Mouse (Mus musculus) megakaryocyte, embryonic 14.5 days (primary cell): ENCODE results near the gene Rps27rt.

Source experiments
- FLI1 ChIP-seq: IDR thresholded peaks from 2 replicates; pipeline ENCODE4 v1.6.1; 2012; ENCODE audit warnings: low read length, inconsistent platforms, mixed read lengths
- GATA1 ChIP-seq: IDR thresholded peaks from 3 replicates; pipeline ENCODE4 v1.6.1; 2012; ENCODE audit warnings: mixed read lengths, low read length, inconsistent platforms, borderline replicate concordance

DNA sequence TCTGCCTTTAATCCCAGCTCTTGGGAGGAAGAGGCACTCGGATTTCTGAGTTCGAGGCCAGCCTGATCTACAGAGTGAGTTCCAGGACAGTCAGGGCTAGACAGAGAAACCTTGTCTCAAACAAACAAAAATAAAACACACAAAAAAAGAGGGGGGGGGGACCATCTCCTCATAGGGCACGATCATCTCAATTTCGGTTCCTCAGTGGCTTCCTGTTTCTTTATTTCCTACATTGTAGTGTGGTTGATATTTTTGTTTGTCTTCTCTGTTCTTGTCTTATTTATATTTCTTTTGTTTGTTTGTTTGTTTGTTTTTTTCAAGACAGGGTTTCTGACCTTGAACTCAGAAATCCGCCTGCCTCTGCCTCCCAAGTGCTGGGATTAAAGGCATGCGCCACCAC, 13.9 kb upstream of the Rps27rt start:
- TF ChIP-seq GATA1: no peak
- no peak for TF ChIP-seq FLI1
